ENCODE assay signal across 26 mouse cellular contexts in genomic region chr16:97726436-97726835, GRCm38 (mm10). TPM values are rescaled to one million over a fixed set of nuclear protein-coding genes. Genes with fewer than 3 reads are reported as not detected.
DNase-seq lines count a peak whose midpoint lies in the region; ATAC-seq lines count a peak whose summit lies in the region.
"Had no signal": no experiment of that assay in that cellular context is flagged by ENCODE, and none has a peak within 500 bp of the region (broad histone marks: within the 10 kb centered on the region; RNA-seq: fewer than 3 reads in every experiment).

No protein-coding gene starts in this region.

- H3K36me3 ChIP-seq in kidney, embryonic 14.5 days (ENCODE audit: control insufficient read depth, insufficient read depth, low read length), result no peaks in the 10 kb centered on the region
- H3K36me3 ChIP-seq: forebrain, embryonic 12.5 days; heart, embryonic 12.5 days; hindbrain, embryonic 10.5 days; hindbrain, embryonic 15.5 days; liver, embryonic 15.5 days had no signal

- no peak overlapping the region for H3K27ac ChIP-seq in kidney, embryonic 14.5 days (ENCODE audit: low read depth, low read length)
- H3K27ac ChIP-seq: forebrain, embryonic 12.5 days; hindbrain, embryonic 10.5 days; hindbrain, embryonic 15.5 days; liver, embryonic 15.5 days had no signal

- H3K4me2 ChIP-seq in kidney, embryonic 14.5 days (replicated peaks; ENCODE audit: low read depth, low read length), result no peak overlapping the region
- H3K4me2 ChIP-seq: forebrain, embryonic 12.5 days; heart, embryonic 12.5 days; hindbrain, embryonic 15.5 days; liver, embryonic 15.5 days; lung, embryonic 14.5 days; midbrain, embryonic 11.5 days had no signal

- H3K4me1 ChIP-seq in kidney, embryonic 14.5 days (ENCODE audit: control insufficient read depth, insufficient read depth, low read length), result no peaks in the 10 kb centered on the region
- H3K4me1 ChIP-seq: forebrain, embryonic 12.5 days; hindbrain, embryonic 10.5 days; hindbrain, embryonic 15.5 days; liver, embryonic 15.5 days had no signal

- no peak overlapping the region for H3K4me3 ChIP-seq in kidney, embryonic 14.5 days (ENCODE audit: low read length)
- H3K4me3 ChIP-seq: erythroblast, embryonic 14.5 days; forebrain, embryonic 12.5 days; heart, embryonic 12.5 days; hindbrain, embryonic 10.5 days; hindbrain, embryonic 15.5 days; liver, embryonic 15.5 days had no signal

- DNase-seq in heart, adult 11 months, result peak; percentile 74
- no peak for DNase-seq in heart, adult 9 months (ENCODE audit: low spot score in 2 of 2)
- DNase-seq in kidney, adult 18-20 months, result peak; percentile 16
- peak; percentile 42 for DNase-seq in kidney, adult 9 months
- DNase-seq in kidney, postnatal 25 days, result peak; percentile 13 to 61
- no peak for DNase-seq in thymus, postnatal 14 days
- DNase-seq: adrenal gland, postnatal 25 days; cerebellum, adult 18-20 months; cerebellum, postnatal 10 days; gastrocnemius, postnatal 10 days; layer of hippocampus, adult 9-11 months; lung, embryonic 14.5 days; right cerebral cortex, adult 18-20 months; spleen, adult 18-20 months; thymus, adult 2 months; thymus, postnatal 4 days had no signal

- H3K9me3 ChIP-seq in kidney, embryonic 14.5 days (ENCODE audit: control insufficient read depth, low read length), result no peaks in the 10 kb centered on the region
- H3K9me3 ChIP-seq: forebrain, embryonic 12.5 days; heart, embryonic 12.5 days; hindbrain, embryonic 10.5 days; hindbrain, embryonic 15.5 days; liver, embryonic 15.5 days had no signal

- 74% methylated on average over 3 of the region's 3 CpGs for WGBS in kidney, embryonic 14.5 days

- no peak overlapping the region for H3K9ac ChIP-seq in kidney, embryonic 14.5 days (ENCODE audit: low read depth, low read length)
- H3K9ac ChIP-seq: forebrain, embryonic 12.5 days; heart, embryonic 12.5 days; hindbrain, embryonic 15.5 days; liver, embryonic 15.5 days; lung, embryonic 14.5 days had no signal

- ATAC-seq in kidney, embryonic 14.5 days (ENCODE audit: low FRiP score, low TSS enrichment), result no peak
- ATAC-seq: inflammation-experienced regulatory T-cells, adult 6 months; midbrain, embryonic 16.5 days had no signal

- no peaks in the 10 kb centered on the region for H3K27me3 ChIP-seq in kidney, embryonic 14.5 days (ENCODE audit: control insufficient read depth, insufficient read depth, low read length)
- H3K27me3 ChIP-seq: forebrain, embryonic 12.5 days; heart, embryonic 12.5 days; hindbrain, embryonic 15.5 days; liver, embryonic 15.5 days had no signal

RNA-seq across cellular contexts. Expression of gene Ripk4, which starts 37.2 kb away (rescaled TPM):
- 4.6 and 7.7 TPM in 2 replicates for polyA plus RNA-seq in kidney, embryonic 14.5 days (2014; fragmentation: Nextera tagmentation; extraction: Ambion mirVana)
- polyA plus RNA-seq: erythroblast, embryonic 14.5 days had no signal

Comparison
In these comparisons a context has a peak if more than half of its experiments do, and no peak if none do; other contexts are left out.
1. DNase-seq: peak in heart, adult 11 months (single experiment), kidney, adult 18-20 months (single experiment), kidney, adult 9 months (single experiment) and kidney, postnatal 25 days (2 of 2); none in heart, adult 9 months (0 of 2) and thymus, postnatal 14 days (single experiment).